Mouse (Mus musculus): ENCODE results near the gene Tlr9. TPM values are rescaled to one million over a fixed set of nuclear protein-coding genes. Genes with fewer than 3 reads are reported as not detected.

The Tlr9 gene
- polyA plus RNA-seq, 1 experiment from 2014 or later: 0.07 TPM

DNA sequence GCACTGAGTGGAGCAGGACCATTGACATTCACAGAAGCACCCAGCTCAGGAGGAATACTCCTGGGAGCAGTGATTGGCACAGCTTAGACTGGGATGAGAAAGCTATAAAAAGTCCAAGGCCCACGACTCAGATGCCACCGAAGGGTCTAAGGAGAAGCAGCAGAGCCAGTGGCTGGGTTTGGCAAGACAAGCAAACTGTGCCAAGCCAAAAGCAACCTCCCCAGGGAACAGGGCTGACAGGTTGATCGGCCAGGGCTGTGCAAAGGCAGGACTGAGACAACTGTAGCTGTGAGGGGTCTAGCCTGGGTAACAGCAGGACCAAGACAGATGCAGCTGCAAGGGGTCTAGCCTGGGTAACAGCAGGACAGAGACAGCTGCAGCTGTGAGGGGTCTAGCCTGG, 10.6 kb downstream of the Tlr9 start:
- WGBS: 87% methylated on average over 3 of the region's 3 CpGs

DNA sequence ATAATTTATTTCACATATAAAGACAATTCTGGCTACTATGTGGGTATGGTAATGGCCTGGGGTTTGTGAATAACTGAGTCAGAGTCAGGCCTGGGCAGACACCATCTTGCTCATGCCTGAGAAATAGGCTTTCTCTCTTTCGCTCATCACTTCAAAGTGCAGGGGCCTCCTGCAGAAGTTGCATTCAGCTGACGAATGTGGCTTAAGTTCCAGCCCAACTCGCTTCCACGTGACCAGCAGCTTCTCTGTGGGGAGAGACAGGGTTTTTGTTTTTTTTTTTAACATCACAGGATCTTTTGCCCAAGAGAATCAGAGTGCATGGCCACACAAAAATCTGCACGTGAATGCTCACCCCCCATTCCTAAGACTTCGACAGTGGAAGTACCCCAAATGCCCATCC, 11.6 kb downstream of the Tlr9 start:
- 77% methylated on average over 6 of the region's 6 CpGs for WGBS

More for the DNA sequence above, 10.6 kb downstream of the Tlr9 start:
- ATAC-seq (ENCODE audit: low read depth) (no peak), DNase-seq (ENCODE audit: low spot score) (no peak)
- Histone ChIP-seq H3K27ac (replicated peaks; ENCODE audit: low read depth, low read length) (no peak overlapping the region), H3K4me1 (ENCODE audit: control insufficient read depth, insufficient read depth, low read length) (no peaks in the 10 kb centered on the region), H3K9ac (ENCODE audit: low read depth, low read length) (no peak overlapping the region), H3K27me3 (replicated peaks; ENCODE audit: control insufficient read depth, insufficient read depth, low read length) (no peaks in the 10 kb centered on the region), H3K36me3 (ENCODE audit: control insufficient read depth, insufficient read depth, low read length) (peaks cover 54% of the 10 kb centered on the region), H3K4me3 (ENCODE audit: low read depth, low read length) (no peak overlapping the region), H3K4me2 (ENCODE audit: low read depth, low read length) (no peak overlapping the region), H3K9me3 (ENCODE audit: control insufficient read depth, low read length) (no peaks in the 10 kb centered on the region)

DNA sequence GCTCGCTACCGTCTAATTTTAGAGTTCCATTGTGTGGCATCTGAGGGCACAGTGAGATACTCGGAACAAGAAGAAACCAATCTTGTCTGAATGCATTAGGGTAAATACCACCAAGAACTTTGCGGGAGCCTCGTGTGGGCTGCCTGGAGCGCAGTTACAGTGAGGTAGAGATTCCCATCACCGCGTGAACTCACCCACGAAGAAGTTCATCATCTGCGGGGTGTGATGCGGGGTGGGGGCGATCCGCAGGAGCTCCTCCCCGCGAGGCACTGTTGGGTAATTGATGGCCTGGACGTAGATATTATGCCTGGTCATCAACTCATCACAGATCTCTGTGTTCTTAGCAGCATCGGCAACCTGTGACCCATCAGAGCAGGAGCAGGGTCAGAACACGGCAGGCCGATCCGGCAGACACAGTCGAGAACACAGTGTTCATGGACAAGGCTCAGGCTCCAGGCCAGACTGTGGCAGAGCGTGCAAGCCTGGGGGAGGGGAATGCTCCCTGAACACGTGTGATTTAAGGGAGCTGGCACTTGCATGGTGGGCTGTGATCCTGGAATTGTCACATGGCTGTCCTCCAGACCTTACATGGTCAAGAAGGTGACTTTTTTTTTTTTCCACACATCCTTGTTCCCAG, 12.9 kb downstream of the Tlr9 start:
- no peak for ATAC-seq (ENCODE audit: low read depth)
- no peak overlapping the region for H3K4me3 ChIP-seq (ENCODE audit: low read depth, low read length)
- H3K9ac ChIP-seq (ENCODE audit: low read depth, low read length): no peak overlapping the region
- no peak overlapping the region for H3K4me2 ChIP-seq (ENCODE audit: low read depth, low read length)
- no peaks in the 10 kb centered on the region for H3K4me1 ChIP-seq (ENCODE audit: control insufficient read depth, insufficient read depth, low read length)
- 89% methylated on average over 23 of the region's 23 CpGs for WGBS
- H3K9me3 ChIP-seq (ENCODE audit: control insufficient read depth, low read length): no peaks in the 10 kb centered on the region
- H3K27ac ChIP-seq (replicated peaks; ENCODE audit: low read depth, low read length): no peak overlapping the region
- no peaks in the 10 kb centered on the region for H3K27me3 ChIP-seq (replicated peaks; ENCODE audit: control insufficient read depth, insufficient read depth, low read length)
- peaks cover 78% of the 10 kb centered on the region for H3K36me3 ChIP-seq (ENCODE audit: control insufficient read depth, insufficient read depth, low read length)
- no peak for DNase-seq (ENCODE audit: low spot score)

More for the DNA sequence above, 11.6 kb downstream of the Tlr9 start:
- Histone ChIP-seq H3K9me3 (ENCODE audit: control insufficient read depth, low read length) (no peaks in the 10 kb centered on the region), H3K4me2 (ENCODE audit: low read depth, low read length) (no peak overlapping the region), H3K27ac (replicated peaks; ENCODE audit: low read depth, low read length) (no peak overlapping the region), H3K4me3 (ENCODE audit: low read depth, low read length) (no peak overlapping the region), H3K27me3 (replicated peaks; ENCODE audit: control insufficient read depth, insufficient read depth, low read length) (no peaks in the 10 kb centered on the region), H3K4me1 (ENCODE audit: control insufficient read depth, insufficient read depth, low read length) (no peaks in the 10 kb centered on the region), H3K36me3 (ENCODE audit: control insufficient read depth, insufficient read depth, low read length) (peaks cover 64% of the 10 kb centered on the region), H3K9ac (ENCODE audit: low read depth, low read length) (no peak overlapping the region)
- ATAC-seq (ENCODE audit: low read depth) (no peak), DNase-seq (ENCODE audit: low spot score) (no peak)

DNA sequence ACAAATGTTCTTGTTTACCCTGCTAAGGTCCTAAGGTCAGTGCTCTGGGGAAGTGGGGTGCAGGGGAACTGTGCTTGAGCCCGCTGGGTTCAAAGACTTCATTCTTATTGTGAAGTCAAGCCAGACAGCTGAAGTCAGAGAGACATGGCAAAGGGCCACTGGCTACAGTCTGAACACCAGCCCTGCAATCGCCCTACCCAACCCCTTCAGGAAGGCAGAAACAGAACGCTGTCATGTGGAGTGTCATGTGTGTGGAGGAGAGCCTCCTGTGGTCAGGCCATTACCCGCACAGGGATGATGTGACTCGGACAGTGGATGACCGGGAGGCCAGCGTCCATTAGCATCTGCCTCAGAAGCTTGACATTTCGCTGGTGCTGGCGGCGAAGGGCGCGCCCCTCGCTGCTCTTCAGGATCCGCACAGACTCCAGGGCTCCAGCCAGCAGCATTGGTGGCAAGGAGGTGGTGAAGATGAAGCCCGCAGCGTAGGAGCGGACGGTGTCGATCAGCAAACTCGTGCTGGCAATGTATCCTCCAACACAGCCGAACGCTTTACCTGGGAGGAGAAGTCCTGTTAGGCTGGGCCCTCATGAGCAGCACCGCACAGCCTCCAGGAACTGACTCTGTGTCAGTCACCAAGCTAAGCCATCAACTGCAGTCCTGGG, 13.9 kb downstream of the Tlr9 start:
- ATAC-seq (ENCODE audit: low read depth) (no peak), DNase-seq (ENCODE audit: low spot score) (no peak)
- 89% methylated on average over 23 of the region's 23 CpGs for WGBS
- Histone ChIP-seq H3K9me3 (ENCODE audit: control insufficient read depth, low read length) (no peaks in the 10 kb centered on the region), H3K27ac (replicated peaks; ENCODE audit: low read depth, low read length) (no peak overlapping the region), H3K4me2 (ENCODE audit: low read depth, low read length) (no peak overlapping the region), H3K36me3 (ENCODE audit: control insufficient read depth, insufficient read depth, low read length) (peaks cover 87% of the 10 kb centered on the region), H3K4me1 (ENCODE audit: control insufficient read depth, insufficient read depth, low read length) (no peaks in the 10 kb centered on the region), H3K4me3 (ENCODE audit: low read depth, low read length) (no peak overlapping the region), H3K9ac (ENCODE audit: low read depth, low read length) (no peak overlapping the region), H3K27me3 (replicated peaks; ENCODE audit: control insufficient read depth, insufficient read depth, low read length) (no peaks in the 10 kb centered on the region)

DNA sequence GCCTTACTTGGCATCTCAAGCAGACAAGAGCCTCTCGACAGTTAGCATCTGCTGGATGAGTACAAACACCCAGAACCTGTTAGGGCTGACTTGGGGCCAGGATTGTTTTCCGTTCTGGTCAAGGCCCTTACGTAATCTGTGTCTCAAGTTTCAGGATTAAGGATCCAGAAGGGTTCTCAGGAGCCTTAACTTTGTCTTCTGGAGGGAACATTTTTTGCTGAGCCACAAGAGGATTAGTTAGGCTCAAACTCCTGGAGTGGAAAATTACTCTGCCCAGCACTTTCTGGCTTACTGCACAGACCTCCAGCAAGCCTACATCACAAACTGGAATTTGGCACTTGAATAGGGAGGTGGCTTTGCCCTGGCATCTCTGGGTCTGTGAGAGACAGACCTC, 14.4 kb downstream of the Tlr9 start:
- ATAC-seq (ENCODE audit: low read depth) (peak; percentile 31; the same call in 1 of the 2 replicates), DNase-seq (ENCODE audit: low spot score) (peak; percentile 48)
- H3K27me3 ChIP-seq (replicated peaks; ENCODE audit: control insufficient read depth, insufficient read depth, low read length): no peaks in the 10 kb centered on the region
- no peak overlapping the region for H3K4me3 ChIP-seq (ENCODE audit: low read depth, low read length)
- no peak overlapping the region for H3K9ac ChIP-seq (ENCODE audit: low read depth, low read length)
- H3K4me2 ChIP-seq (ENCODE audit: low read depth, low read length): no peak overlapping the region
- H3K4me1 ChIP-seq (ENCODE audit: control insufficient read depth, insufficient read depth, low read length): no peaks in the 10 kb centered on the region
- H3K27ac ChIP-seq (replicated peaks; ENCODE audit: low read depth, low read length): no peak overlapping the region
- WGBS: 50% methylated on average over 3 of the region's 3 CpGs
- H3K9me3 ChIP-seq (ENCODE audit: control insufficient read depth, low read length): no peaks in the 10 kb centered on the region
- H3K36me3 ChIP-seq (ENCODE audit: control insufficient read depth, insufficient read depth, low read length): peaks cover 92% of the 10 kb centered on the region

DNA sequence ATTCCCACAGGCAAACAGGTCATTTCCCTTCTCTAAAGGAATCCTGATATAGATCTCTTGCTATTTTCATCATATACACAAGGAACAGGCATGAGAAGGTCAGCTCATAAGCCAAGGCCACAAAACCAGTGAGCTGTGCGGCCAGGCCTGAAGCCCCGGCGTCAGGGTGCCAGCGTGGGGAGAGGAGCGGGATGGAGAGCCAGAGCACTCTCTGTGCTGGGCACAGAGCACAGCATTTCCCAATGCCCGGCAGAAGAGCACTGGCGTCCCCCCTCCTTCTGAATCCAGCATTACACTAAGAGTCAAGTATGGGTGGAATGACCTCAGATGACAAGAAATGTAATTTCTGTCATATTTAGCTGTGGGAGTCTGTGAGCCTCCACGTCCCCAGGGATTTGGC, 15.0 kb downstream of the Tlr9 start:
- Histone ChIP-seq H3K9ac (ENCODE audit: low read depth, low read length) (no peak overlapping the region), H3K4me2 (ENCODE audit: low read depth, low read length) (no peak overlapping the region), H3K27ac (replicated peaks; ENCODE audit: low read depth, low read length) (no peak overlapping the region), H3K36me3 (ENCODE audit: control insufficient read depth, insufficient read depth, low read length) (peaks cover 96% of the 10 kb centered on the region), H3K4me3 (ENCODE audit: low read depth, low read length) (no peak overlapping the region), H3K9me3 (ENCODE audit: control insufficient read depth, low read length) (no peaks in the 10 kb centered on the region), H3K27me3 (replicated peaks; ENCODE audit: control insufficient read depth, insufficient read depth, low read length) (no peaks in the 10 kb centered on the region), H3K4me1 (ENCODE audit: control insufficient read depth, insufficient read depth, low read length) (no peaks in the 10 kb centered on the region)
- DNase-seq (ENCODE audit: low spot score) (no peak), ATAC-seq (ENCODE audit: low read depth) (no peak)
- 84% methylated on average over 8 of the region's 8 CpGs for WGBS

DNA sequence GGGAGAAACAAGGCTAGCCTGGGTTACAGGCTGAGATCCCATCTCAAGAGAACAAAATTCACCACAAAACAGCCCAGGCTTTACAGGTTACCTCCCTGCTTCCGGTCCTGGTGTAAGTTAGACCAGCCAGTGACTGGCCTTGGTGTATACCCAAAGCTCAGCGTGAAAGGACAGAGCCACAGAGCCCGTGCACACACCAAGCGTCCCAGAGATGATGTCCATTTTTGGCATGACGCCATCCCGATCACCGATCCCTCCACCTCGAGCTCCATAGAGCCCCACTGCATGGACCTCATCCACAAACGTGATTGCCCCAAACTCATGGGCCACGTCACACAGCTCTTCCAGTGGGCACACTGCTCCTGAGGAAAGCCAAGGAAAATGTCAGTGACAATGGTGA, 15.5 kb downstream of the Tlr9 start:
- H3K9me3 ChIP-seq (ENCODE audit: control insufficient read depth, low read length): no peaks in the 10 kb centered on the region
- no peak overlapping the region for H3K27ac ChIP-seq (replicated peaks; ENCODE audit: low read depth, low read length)
- ATAC-seq (ENCODE audit: low read depth): no peak
- no peaks in the 10 kb centered on the region for H3K27me3 ChIP-seq (replicated peaks; ENCODE audit: control insufficient read depth, insufficient read depth, low read length)
- no peak for DNase-seq (ENCODE audit: low spot score)
- no peak overlapping the region for H3K9ac ChIP-seq (ENCODE audit: low read depth, low read length)
- H3K4me3 ChIP-seq (ENCODE audit: low read depth, low read length): no peak overlapping the region
- 86% methylated on average over 10 of the region's 10 CpGs for WGBS
- peaks cover 96% of the 10 kb centered on the region for H3K36me3 ChIP-seq (ENCODE audit: control insufficient read depth, insufficient read depth, low read length)
- H3K4me2 ChIP-seq (ENCODE audit: low read depth, low read length): no peak overlapping the region
- H3K4me1 ChIP-seq (ENCODE audit: control insufficient read depth, insufficient read depth, low read length): no peaks in the 10 kb centered on the region

DNA sequence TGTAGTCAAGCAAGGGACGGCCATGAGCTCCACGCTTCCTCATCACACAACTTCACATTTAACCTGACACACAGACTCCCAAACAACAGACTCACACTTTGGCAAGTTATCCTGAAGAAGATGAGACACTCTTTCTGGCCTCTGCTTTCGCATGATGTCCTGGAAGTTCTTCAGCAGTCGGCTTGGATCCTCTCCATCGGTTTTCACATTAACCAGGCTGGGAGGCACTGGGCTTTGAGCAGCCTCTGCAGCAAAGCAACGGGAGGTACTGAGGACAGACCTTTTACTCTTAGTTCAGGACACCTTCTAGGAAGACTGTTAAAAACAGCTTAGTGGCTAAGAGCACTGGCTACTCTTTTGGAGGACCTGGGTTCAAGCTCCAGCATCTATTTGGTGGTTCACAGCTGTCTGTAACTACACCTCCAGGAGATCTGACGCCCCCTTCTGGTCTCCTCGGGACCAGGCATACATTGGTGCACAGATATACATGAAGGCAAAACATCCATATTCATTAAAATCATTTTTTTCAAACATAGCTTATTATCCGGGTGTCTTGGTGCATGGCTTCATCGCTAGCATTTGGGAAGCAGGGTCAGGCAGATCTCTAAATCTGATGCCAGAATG, 19.3 kb downstream of the Tlr9 start:
- Histone ChIP-seq H3K4me3 (ENCODE audit: low read depth, low read length) (no peak overlapping the region), H3K36me3 (ENCODE audit: control insufficient read depth, insufficient read depth, low read length) (peaks cover 73% of the 10 kb centered on the region), H3K9ac (ENCODE audit: low read depth, low read length) (no peak overlapping the region), H3K4me1 (ENCODE audit: control insufficient read depth, insufficient read depth, low read length) (peaks cover 7% of the 10 kb centered on the region), H3K4me2 (ENCODE audit: low read depth, low read length) (no peak overlapping the region), H3K27ac (replicated peaks; ENCODE audit: low read depth, low read length) (no peak overlapping the region), H3K27me3 (replicated peaks; ENCODE audit: control insufficient read depth, insufficient read depth, low read length) (no peaks in the 10 kb centered on the region), H3K9me3 (ENCODE audit: control insufficient read depth, low read length) (no peaks in the 10 kb centered on the region)
- no peak for ATAC-seq (ENCODE audit: low read depth)
- WGBS: 88% methylated on average over 10 of the region's 10 CpGs
- no peak for DNase-seq (ENCODE audit: low spot score)
